Mouse (Mus musculus) forebrain, postnatal 0 days (tissue): ENCODE results near the gene Ndufa8. TPM values are rescaled to one million over a fixed set of nuclear protein-coding genes. Genes with fewer than 3 reads are reported as not detected.

Source experiments
- ATAC-seq: fragments of 200-750 bp; cut with Nextera tagmentation; 2 replicates; pipeline ENCODE4 v1.8.0; 2017; ENCODE audit warnings: mild to moderate bottlenecking, moderate library complexity
- DNase-seq: peaks from one replicate; pipeline ENCODE4 v3.0.0-alpha.2; 2015
- H3K27ac ChIP-seq: fragments of 300-500 bp; sonication (generic); 2 replicates; pipeline ENCODE4 v1.5.1; 2014; ENCODE audit warnings: low read depth, mild to moderate bottlenecking, antibody characterized with exemption, low read length, moderate library complexity, mixed read lengths
- H3K27me3 ChIP-seq: fragments of 300-500 bp; sonication (generic); 2 replicates; pipeline ENCODE4 v1.6.1; 2014; ENCODE audit warnings: mild to moderate bottlenecking, low read length, mixed read lengths; ENCODE audit not compliant: insufficient read depth
- H3K36me3 ChIP-seq: fragments of 300-500 bp; sonication (generic); 2 replicates; pipeline ENCODE4 v1.6.1; 2014; ENCODE audit warnings: mild to moderate bottlenecking, moderate library complexity; ENCODE audit not compliant: insufficient read depth
- H3K4me1 ChIP-seq: fragments of 300-500 bp; sonication (generic); 2 replicates; pipeline ENCODE4 v1.6.1; 2014; ENCODE audit warnings: antibody characterized with exemption; ENCODE audit not compliant: insufficient read depth
- H3K4me2 ChIP-seq: fragments of 300-500 bp; sonication (generic); 2 replicates; pipeline ENCODE4 v1.6.1; 2014; ENCODE audit warnings: low read depth, mild to moderate bottlenecking, moderate library complexity
- H3K4me3 ChIP-seq: fragments of 300-500 bp; sonication (generic); 2 replicates; pipeline ENCODE4 v1.5.1; 2014; ENCODE audit warnings: low read depth, low read length, mixed read lengths
- H3K9ac ChIP-seq: fragments of 300-500 bp; sonication (generic); 2 replicates; pipeline ENCODE4 v1.6.1; 2014; ENCODE audit warnings: mild to moderate bottlenecking
- H3K9me3 ChIP-seq: fragments of 300-500 bp; sonication (generic); 2 replicates; pipeline ENCODE4 v1.6.1; 2016; ENCODE audit warnings: low read length
- CTCF ChIP-seq: sonication (generic); IDR thresholded peaks from 2 replicates; pipeline ENCODE4 v1.5.1; 2016; ENCODE audit warnings: antibody characterized with exemption, control low read depth, low read depth
- WGBS: fragments of 180-500 bp; shearing (Covaris S2); extraction: QIAGEN DNeasy Blood & Tissue Kit; methylation state at CpG from one replicate; pipeline ENCODE4 v1.1.7; 2014; 5-methylcytosine and 5-hydroxymethylcytosine counted together
- polyA plus RNA-seq: library from polyadenylated mRNA; unstranded; fragments of >200 nt; fragmentation: Nextera tagmentation; extraction: Ambion mirVana; gene quantifications from 2 replicates; pipeline ENCODE4 v1.2.1, GENCODE M21; 2015
- total RNA-seq: library from RNA; depleted of rRNA; stranded (reverse); fragments of >200 nt; gene quantifications from 2 replicates; pipeline ENCODE4 v1.2.3, GENCODE M21; 2014

Ndufa8 gene
- total and polyA plus RNA-seq, 2 experiments from 2014 or later, result 74.0 to 333 TPM

GRCm38 (mm10) chr2:36049567-36049954 lies 355 bp upstream of the Ndufa8 start:
- WGBS, result 39% methylated on average over 10 of the region's 10 CpGs
- peak overlapping the region; percentile 91; the same call in 1 of the 2 replicates for H3K9ac ChIP-seq
- ATAC-seq (peak; percentile 23), DNase-seq (no peak)
- TF ChIP-seq CTCF, result no peak
- no peaks in the 10 kb centered on the region for H3K27me3 ChIP-seq
- H3K4me1 ChIP-seq, result 0 out of 2 replicates have a peak, but pooled peaks cover 5% of the 10 kb centered on the region
- peaks cover 7% of the 10 kb centered on the region; the same call in 1 of the 2 replicates for H3K36me3 ChIP-seq
- peak overlapping the region; percentile 74 for H3K4me2 ChIP-seq
- no peak overlapping the region for H3K27ac ChIP-seq
- H3K4me3 ChIP-seq, result peak overlapping the region; percentile 92
- no peaks in the 10 kb centered on the region for H3K9me3 ChIP-seq

GRCm38 (mm10) chr2:36048164-36048563 lies 1.0 kb downstream of the Ndufa8 start:
- TF ChIP-seq CTCF, result no peak
- no peak for ATAC-seq
- WGBS, result 73% methylated on average over 8 of the region's 8 CpGs

DNA sequence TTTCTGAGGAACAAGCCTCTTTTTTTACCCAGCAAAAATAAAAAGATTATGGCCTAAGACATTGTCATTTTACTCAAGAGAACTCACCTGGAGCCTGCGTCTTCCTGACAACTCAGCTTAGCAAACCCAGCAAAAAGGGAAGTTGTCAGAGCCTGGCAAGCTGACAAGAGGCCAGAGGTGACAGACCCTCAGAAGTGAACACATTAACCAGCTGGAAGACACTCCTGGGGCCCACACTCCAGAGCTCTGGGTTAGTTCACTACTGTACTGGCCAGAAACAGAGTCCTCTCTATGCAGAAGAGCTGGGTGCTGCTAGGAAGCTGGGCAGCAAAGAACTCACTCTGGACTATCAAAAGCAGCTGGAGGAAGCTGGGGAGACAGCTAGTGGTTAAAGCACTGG lies 8.3 kb downstream of the Ndufa8 start:
- Histone ChIP-seq H3K4me1 (no peaks in the 10 kb centered on the region), H3K36me3 (peaks cover 43% of the 10 kb centered on the region), H3K27ac (no peak overlapping the region), H3K27me3 (no peaks in the 10 kb centered on the region), H3K4me3 (no peak overlapping the region), H3K9me3 (no peaks in the 10 kb centered on the region), H3K4me2 (no peak overlapping the region), H3K9ac (no peak overlapping the region)
- WGBS, result 95% methylated on average over 1 of the region's 1 CpGs
- ATAC-seq (no peak), DNase-seq (no peak)
- TF ChIP-seq CTCF, result no peak

More at GRCm38 (mm10) chr2:36048164-36048563, 1.0 kb downstream of the Ndufa8 start:
- H3K27me3 ChIP-seq, result no peaks in the 10 kb centered on the region
- peak overlapping the region; percentile 91 for H3K9ac ChIP-seq
- no peak overlapping the region for H3K27ac ChIP-seq
- H3K36me3 ChIP-seq, result peaks cover 16% of the 10 kb centered on the region
- no peaks in the 10 kb centered on the region for H3K9me3 ChIP-seq
- DNase-seq, result no peak
- 0 out of 2 replicates have a peak, but pooled peaks cover 5% of the 10 kb centered on the region for H3K4me1 ChIP-seq
- H3K4me2 ChIP-seq, result peak overlapping the region; percentile 74
- peak overlapping the region; percentile 92 for H3K4me3 ChIP-seq

- Histone ChIP-seq H3K9me3 (no peaks in the 10 kb centered on the region), H3K27ac (no peak overlapping the region), H3K4me2 (no peak overlapping the region), H3K4me1 (no peaks in the 10 kb centered on the region), H3K9ac (no peak overlapping the region), H3K27me3 (no peaks in the 10 kb centered on the region), H3K4me3 (no peak overlapping the region), H3K36me3 (peaks cover 48% of the 10 kb centered on the region)
- DNase-seq, result no peak
- no peak for TF ChIP-seq CTCF
- no peak for ATAC-seq
- WGBS, result 87% methylated on average over 7 of the region's 7 CpGs
Observed at GRCm38 (mm10) chr2:36039297-36039985, 9.8 kb downstream of the Ndufa8 start.

DNA sequence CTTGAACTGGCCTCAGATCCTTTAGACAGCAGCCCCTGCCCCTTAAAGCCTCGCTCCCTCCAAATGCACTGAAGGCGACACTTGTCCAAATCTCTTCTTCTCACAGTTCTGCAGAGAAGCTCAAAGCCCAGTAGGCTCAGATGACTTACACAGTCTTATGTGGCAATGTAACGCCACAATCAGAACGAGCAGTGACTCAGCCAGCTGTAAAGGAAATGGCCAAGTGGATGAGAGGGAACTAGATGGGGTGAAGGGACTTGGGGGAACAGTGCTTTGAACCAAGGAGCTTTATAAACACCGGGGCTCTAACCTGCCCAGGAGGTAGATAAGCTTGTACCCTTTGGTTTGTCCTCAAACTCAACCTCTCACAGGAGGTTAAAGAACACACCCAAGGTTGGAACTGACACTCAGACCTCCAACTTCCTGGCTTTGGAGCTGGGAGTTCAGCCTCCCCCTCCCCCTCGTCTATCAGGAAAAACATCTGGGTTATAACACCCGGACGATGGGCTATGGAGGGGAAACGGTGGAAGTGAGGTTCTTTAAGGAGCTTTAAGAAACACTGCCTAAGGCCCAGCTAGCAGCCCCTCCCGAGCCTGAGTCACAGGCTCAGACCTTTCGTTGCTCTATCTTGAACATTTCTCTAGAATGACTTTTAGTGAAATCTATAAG lies 13.7 kb downstream of the Ndufa8 start:
- 90% methylated on average over 11 of the region's 11 CpGs for WGBS
- peaks cover 37% of the 10 kb centered on the region for H3K36me3 ChIP-seq

GRCm38 (mm10) chr2:36034898-36035297 lies 14.3 kb downstream of the Ndufa8 start:
- Histone ChIP-seq H3K9ac (no peak overlapping the region), H3K36me3 (peaks cover 37% of the 10 kb centered on the region), H3K4me3 (no peak overlapping the region), H3K9me3 (0 out of 2 replicates have a peak, but pooled peaks cover 4% of the 10 kb centered on the region), H3K27me3 (no peaks in the 10 kb centered on the region), H3K27ac (no peak overlapping the region), H3K4me2 (no peak overlapping the region), H3K4me1 (no peaks in the 10 kb centered on the region)
- WGBS, result 92% methylated on average over 7 of the region's 7 CpGs
- no peak for TF ChIP-seq CTCF
- DNase-seq (no peak), ATAC-seq (no peak)

More for the DNA sequence above, 13.7 kb downstream of the Ndufa8 start:
- H3K4me2 ChIP-seq, result no peak overlapping the region
- 0 out of 2 replicates have a peak, but pooled peaks cover 4% of the 10 kb centered on the region for H3K9me3 ChIP-seq
- TF ChIP-seq CTCF, result no peak
- ATAC-seq (no peak), DNase-seq (no peak)
- no peak overlapping the region for H3K4me3 ChIP-seq
- no peak overlapping the region for H3K27ac ChIP-seq
- H3K4me1 ChIP-seq, result no peaks in the 10 kb centered on the region
- no peak overlapping the region for H3K9ac ChIP-seq
- no peaks in the 10 kb centered on the region for H3K27me3 ChIP-seq

GRCm38 (mm10) chr2:36033966-36034365 lies 15.2 kb downstream of the Ndufa8 start:
- TF ChIP-seq CTCF, result no peak
- H3K27ac ChIP-seq, result no peak overlapping the region
- H3K9me3 ChIP-seq, result 0 out of 2 replicates have a peak, but pooled peaks cover 4% of the 10 kb centered on the region
- no peak overlapping the region for H3K9ac ChIP-seq
- H3K4me1 ChIP-seq, result no peaks in the 10 kb centered on the region
- DNase-seq, result no peak
- H3K4me3 ChIP-seq, result no peak overlapping the region
- peaks cover 31% of the 10 kb centered on the region for H3K36me3 ChIP-seq
- 75% methylated on average over 7 of the region's 7 CpGs for WGBS
- no peak for ATAC-seq
- H3K27me3 ChIP-seq, result no peaks in the 10 kb centered on the region
- no peak overlapping the region for H3K4me2 ChIP-seq
